Mouse (Mus musculus) lung, postnatal 0 days (tissue): Measurements from ENCODE around the gene Zc2hc1c.

Experiments
- CTCF ChIP-seq: IDR thresholded peaks from 2 replicates; pipeline ENCODE4 v1.5.1; 2016; ENCODE audit warnings: antibody characterized with exemption, mild to moderate bottlenecking
- EP300 ChIP-seq: IDR thresholded peaks from 2 replicates; pipeline ENCODE4 v1.6.1; 2016; ENCODE audit warnings: antibody characterized with exemption, mild to moderate bottlenecking, control low read depth

GRCm38 (mm10) chr12:85346374-85346773 lies 58.0 kb downstream of the Zc2hc1c start:
- TF ChIP-seq CTCF (peak; percentile 77), EP300 (peak; percentile 55; the same call in 1 of the 2 replicates)
